Mouse (Mus musculus) liver, embryonic 11.5 days (tissue): ENCODE measurements around the gene Gnaz. TPM values are rescaled to one million over a fixed set of nuclear protein-coding genes. Genes with fewer than 3 reads are reported as not detected.
"Not testable (repeated sequence)": the region's sequence is repeated elsewhere in the genome, so short reads cannot be mapped to it uniquely, and the experiment has no call there.

Experiments
- ATAC-seq: fragments of 200-750 bp; cut with Nextera tagmentation; replicated peaks from 2 replicates; pipeline ENCODE4 v1.8.0; 2017; ENCODE audit warnings: moderate number of reproducible peaks, mild to moderate bottlenecking, moderate TSS enrichment, moderate library complexity; ENCODE audit not compliant: low FRiP score
- DNase-seq: peaks from one replicate; pipeline ENCODE4 v3.0.0-alpha.2; 2017; ENCODE audit warnings: low spot score
- H3K27ac ChIP-seq: fragments of 300-500 bp; sonication (generic); 2 replicates; pipeline ENCODE4 v1.5.1; 2014; ENCODE audit warnings: mild to moderate bottlenecking, low read depth, low read length, control low read depth
- H3K27me3 ChIP-seq: fragments of 300-500 bp; sonication (generic); replicated peaks from 2 replicates; pipeline ENCODE4 v1.6.1; 2014; ENCODE audit warnings: low read length, mixed read lengths; ENCODE audit not compliant: control insufficient read depth, insufficient read depth
- H3K36me3 ChIP-seq: fragments of 300-500 bp; sonication (generic); 2 replicates; pipeline ENCODE4 v1.6.1; 2014; ENCODE audit warnings: mild to moderate bottlenecking, low read length, moderate library complexity, mixed read lengths; ENCODE audit not compliant: control insufficient read depth, insufficient read depth
- H3K4me1 ChIP-seq: fragments of 300-500 bp; sonication (generic); replicated peaks from 2 replicates; pipeline ENCODE4 v1.6.1; 2014; ENCODE audit warnings: low read length, mixed read lengths; ENCODE audit not compliant: control insufficient read depth, insufficient read depth
- H3K4me2 ChIP-seq: fragments of 300-500 bp; sonication (generic); 2 replicates; pipeline ENCODE4 v1.6.1; 2014; ENCODE audit warnings: mild to moderate bottlenecking, control low read depth, moderate library complexity
- H3K4me3 ChIP-seq: fragments of 300-500 bp; sonication (generic); 2 replicates; pipeline ENCODE4 v1.5.1; 2014; ENCODE audit warnings: low read depth, low read length, control low read depth
- H3K9ac ChIP-seq: fragments of 300-500 bp; sonication (generic); 2 replicates; pipeline ENCODE4 v1.6.1; 2014; ENCODE audit warnings: low read depth, low read length, control low read depth
- H3K9me3 ChIP-seq: fragments of 300-500 bp; sonication (generic); 2 replicates; pipeline ENCODE4 v1.6.1; 2016; ENCODE audit warnings: low read length, inconsistent platforms, mixed read lengths; ENCODE audit not compliant: control insufficient read depth
- WGBS: fragments of 180-500 bp; shearing (Covaris S2); extraction: QIAGEN DNeasy Blood & Tissue Kit; methylation state at CpG from one replicate; pipeline ENCODE4 v1.1.7; 2014; 5-methylcytosine and 5-hydroxymethylcytosine counted together
- polyA plus RNA-seq: library from polyadenylated mRNA; unstranded; fragments of >200 nt; fragmentation: Nextera tagmentation; extraction: Ambion mirVana; gene quantifications from 2 replicates; pipeline ENCODE4 v1.2.1, GENCODE M21; 2014

Gene Gnaz
- polyA plus RNA-seq, 1 experiment from 2014 or later: 13.6 TPM

- no peaks in the 10 kb centered on the region for H3K27me3 ChIP-seq
- no peak overlapping the region for H3K27ac ChIP-seq
- no peak overlapping the region for H3K4me2 ChIP-seq
- 61% methylated on average over 3 of the region's 3 CpGs for WGBS
- ATAC-seq (no peak), DNase-seq (no peak)
- H3K36me3 ChIP-seq: no peaks in the 10 kb centered on the region
- H3K9ac ChIP-seq: no peak overlapping the region
- peaks cover 2% of the 10 kb centered on the region for H3K4me1 ChIP-seq
- H3K4me3 ChIP-seq: no peak overlapping the region
- H3K9me3 ChIP-seq: no peaks in the 10 kb centered on the region
These were observed 62.7 kb downstream of the Gnaz start for GRCm38 (mm10) chr10:75029677-75030076.

GRCm38 (mm10) chr10:75030234-75030633, 63.3 kb downstream of the Gnaz start:
- peaks cover 2% of the 10 kb centered on the region for H3K4me1 ChIP-seq
- no peak overlapping the region for H3K4me2 ChIP-seq
- H3K9ac ChIP-seq: no peak overlapping the region
- no peak overlapping the region for H3K27ac ChIP-seq
- no peak overlapping the region for H3K4me3 ChIP-seq
- no peaks in the 10 kb centered on the region for H3K36me3 ChIP-seq
- ATAC-seq (no peak), DNase-seq (no peak)
- no peaks in the 10 kb centered on the region for H3K27me3 ChIP-seq
- no peaks in the 10 kb centered on the region for H3K9me3 ChIP-seq
- 67% methylated on average over 3 of the region's 3 CpGs for WGBS

GRCm38 (mm10) chr10:75031345-75032114, 64.6 kb downstream of the Gnaz start:
- H3K36me3 ChIP-seq: no peaks in the 10 kb centered on the region
- no peak overlapping the region for H3K4me3 ChIP-seq
- no peak overlapping the region for H3K27ac ChIP-seq
- no peaks in the 10 kb centered on the region for H3K27me3 ChIP-seq
- H3K9ac ChIP-seq: no peak overlapping the region
- H3K4me2 ChIP-seq: no peak overlapping the region
- H3K4me1 ChIP-seq: peaks cover 7% of the 10 kb centered on the region
- 71% methylated on average over 5 of the region's 5 CpGs for WGBS
- no peaks in the 10 kb centered on the region for H3K9me3 ChIP-seq
- DNase-seq: no peak
- no peak for ATAC-seq

GRCm38 (mm10) chr10:75032395-75032794, 65.4 kb downstream of the Gnaz start, which contains the start of gene Rsph14:
Rsph14 (minus strand) TSS chr10:75032586.
- Histone ChIP-seq H3K27ac (no peak within 1 kb of the TSS), H3K4me3 (no peak within 1 kb of the TSS), H3K27me3 (no peaks in the 10 kb centered on the region), H3K4me2 (no peak within 1 kb of the TSS), H3K4me1 (peaks cover 12% of the 10 kb centered on the region), H3K36me3 (no peaks in the 10 kb centered on the region), H3K9ac (no peak within 1 kb of the TSS), H3K9me3 (no peaks in the 10 kb centered on the region)
- WGBS: 58% methylated on average over 10 of the region's 10 CpGs
- DNase-seq (no peak), ATAC-seq (no peak)

GRCm38 (mm10) chr10:75036883-75037379, 70.0 kb downstream of the Gnaz start, which contains the start of gene Rab36:
Rab36 (plus strand) TSS chr10:75037058.
- no peak within 1 kb of the TSS; the same call in none of the 2 replicates for H3K9ac ChIP-seq
- under 1% methylated on average over 36 of the region's 36 CpGs for WGBS
- no peaks in the 10 kb centered on the region for H3K27me3 ChIP-seq
- no peaks in the 10 kb centered on the region for H3K36me3 ChIP-seq
- H3K9me3 ChIP-seq: no peaks in the 10 kb centered on the region
- ATAC-seq: peak; percentile 89
- peak within 1 kb of the TSS; percentile 36 for H3K4me3 ChIP-seq
- peak within 1 kb of the TSS; percentile 26 for H3K27ac ChIP-seq
- peak; percentile 92 for DNase-seq
- peak within 1 kb of the TSS; percentile 60 for H3K4me2 ChIP-seq
- peaks cover 17% of the 10 kb centered on the region; the same call in 1 of the 2 replicates for H3K4me1 ChIP-seq

GRCm38 (mm10) chr10:75042060-75042459, 75.1 kb downstream of the Gnaz start:
- WGBS: 10% methylated on average over 1 of the region's 1 CpGs

GRCm38 (mm10) chr10:75044459-75044858, 77.5 kb downstream of the Gnaz start:
- no peak for DNase-seq
- Histone ChIP-seq H3K4me1 (peaks cover 8% of the 10 kb centered on the region), H3K27ac (no peak overlapping the region), H3K9ac (no peak overlapping the region), H3K27me3 (no peaks in the 10 kb centered on the region), H3K9me3 (no peaks in the 10 kb centered on the region), H3K36me3 (no peaks in the 10 kb centered on the region), H3K4me3 (no peak overlapping the region), H3K4me2 (no peak overlapping the region)
- peak; percentile 62 for ATAC-seq
- 23% methylated on average over 7 of the region's 7 CpGs for WGBS

More at GRCm38 (mm10) chr10:75042060-75042459, 75.1 kb downstream of the Gnaz start:
- not testable (repeated sequence) for H3K4me2 ChIP-seq, H3K27me3 ChIP-seq, H3K9ac ChIP-seq, H3K36me3 ChIP-seq, H3K4me3 ChIP-seq, DNase-seq, H3K27ac ChIP-seq, H3K9me3 ChIP-seq
- ATAC-seq: peak; percentile 60; the same call in 1 of the 2 replicates
- peaks cover 16% of the 10 kb centered on the region for H3K4me1 ChIP-seq

GRCm38 (mm10) chr10:75045831-75046230, 78.9 kb downstream of the Gnaz start:
- Histone ChIP-seq H3K9me3 (no peaks in the 10 kb centered on the region), H3K4me3 (no peak overlapping the region), H3K4me1 (peaks cover 8% of the 10 kb centered on the region), H3K27me3 (no peaks in the 10 kb centered on the region), H3K27ac (no peak overlapping the region), H3K4me2 (no peak overlapping the region), H3K9ac (no peak overlapping the region), H3K36me3 (no peaks in the 10 kb centered on the region)
- 84% methylated on average over 15 of the region's 15 CpGs for WGBS
- no peak for DNase-seq
- ATAC-seq: no peak

- Histone ChIP-seq H3K4me1 (peaks cover 12% of the 10 kb centered on the region), H3K27ac (no peak overlapping the region), H3K4me2 (no peak overlapping the region), H3K9ac (no peak overlapping the region), H3K27me3 (no peaks in the 10 kb centered on the region), H3K4me3 (no peak overlapping the region), H3K9me3 (no peaks in the 10 kb centered on the region), H3K36me3 (no peaks in the 10 kb centered on the region)
- ATAC-seq (no peak), DNase-seq (no peak)
- 85% methylated on average over 7 of the region's 7 CpGs for WGBS
These were observed 81.7 kb downstream of the Gnaz start for GRCm38 (mm10) chr10:75048711-75049110.
